Mouse (Mus musculus): ENCODE data around the gene Wdr27. TPM values are rescaled to one million over a fixed set of nuclear protein-coding genes. Genes with fewer than 3 reads are reported as not detected.
"Not testable (repeated sequence)": the region's sequence is repeated elsewhere in the genome, so short reads cannot be mapped to it uniquely, and the experiment has no call there.

The Wdr27 gene
- polyA plus RNA-seq, 1 experiment from 2014 or later, result 6.4 TPM

GRCm38 (mm10) chr17:14960520-14960919, 17.6 kb upstream of the Wdr27 start:
- ATAC-seq (ENCODE audit: low FRiP score, low TSS enrichment), result peak; percentile 36
- H3K9ac ChIP-seq (replicated peaks; ENCODE audit: low read length), result peak overlapping the region; percentile 83

GRCm38 (mm10) chr17:14959979-14960378, 17.0 kb upstream of the Wdr27 start:
- peak overlapping the region; percentile 52 for H3K4me2 ChIP-seq (replicated peaks; ENCODE audit: low read depth, low read length)
- H3K9me3 ChIP-seq (ENCODE audit: low read length), result no peaks in the 10 kb centered on the region
- H3K36me3 ChIP-seq (ENCODE audit: insufficient read depth, low read length), result peaks cover 3% of the 10 kb centered on the region; the same call in 1 of the 2 replicates
- no peak overlapping the region for H3K27ac ChIP-seq (ENCODE audit: low read length)
- WGBS, result 19% methylated on average over 3 of the region's 3 CpGs
- peaks cover 9% of the 10 kb centered on the region for H3K4me1 ChIP-seq (ENCODE audit: insufficient read depth, low read length)
- peak overlapping the region; percentile 39 for H3K4me3 ChIP-seq (ENCODE audit: low read length)
- H3K27me3 ChIP-seq (ENCODE audit: insufficient read depth, low read length), result no peaks in the 10 kb centered on the region
- H3K9ac ChIP-seq (replicated peaks; ENCODE audit: low read length), result peak overlapping the region; percentile 63
- no peak for ATAC-seq (ENCODE audit: low FRiP score, low TSS enrichment)

More at GRCm38 (mm10) chr17:14960520-14960919, 17.6 kb upstream of the Wdr27 start:
- H3K9me3 ChIP-seq (ENCODE audit: low read length), result no peaks in the 10 kb centered on the region
- H3K36me3 ChIP-seq (ENCODE audit: insufficient read depth, low read length), result peaks cover 3% of the 10 kb centered on the region; the same call in 1 of the 2 replicates
- no peaks in the 10 kb centered on the region for H3K27me3 ChIP-seq (ENCODE audit: insufficient read depth, low read length)
- peak overlapping the region; percentile 77 for H3K4me3 ChIP-seq (ENCODE audit: low read length)
- 0% methylated on average over 19 of the region's 23 CpGs for WGBS
- no peak overlapping the region for H3K27ac ChIP-seq (ENCODE audit: low read length)
- H3K4me2 ChIP-seq (replicated peaks; ENCODE audit: low read depth, low read length), result peak overlapping the region; percentile 92
- H3K4me1 ChIP-seq (ENCODE audit: insufficient read depth, low read length), result peaks cover 9% of the 10 kb centered on the region

- Histone ChIP-seq H3K9me3 (ENCODE audit: low read length) (no peaks in the 10 kb centered on the region), H3K36me3 (ENCODE audit: insufficient read depth, low read length) (peaks cover 9% of the 10 kb centered on the region), H3K4me2 (replicated peaks; ENCODE audit: low read depth, low read length) (no peak overlapping the region), H3K9ac (replicated peaks; ENCODE audit: low read length) (no peak overlapping the region), H3K27me3 (ENCODE audit: insufficient read depth, low read length) (no peaks in the 10 kb centered on the region), H3K4me3 (ENCODE audit: low read length) (no peak overlapping the region), H3K27ac (ENCODE audit: low read length) (no peak overlapping the region), H3K4me1 (ENCODE audit: insufficient read depth, low read length) (peaks cover 9% of the 10 kb centered on the region)
- WGBS, result 90% methylated on average over 5 of the region's 5 CpGs
- ATAC-seq (ENCODE audit: low FRiP score, low TSS enrichment), result no peak
Measured at GRCm38 (mm10) chr17:14958686-14959327, 15.8 kb upstream of the Wdr27 start.

- Histone ChIP-seq H3K27me3 (ENCODE audit: insufficient read depth, low read length) (no peaks in the 10 kb centered on the region), H3K36me3 (ENCODE audit: insufficient read depth, low read length) (peaks cover 30% of the 10 kb centered on the region), H3K9me3 (ENCODE audit: low read length) (no peaks in the 10 kb centered on the region), H3K4me1 (ENCODE audit: insufficient read depth, low read length) (no peaks in the 10 kb centered on the region), H3K9ac (replicated peaks; ENCODE audit: low read length) (no peak overlapping the region), H3K4me3 (ENCODE audit: low read length) (no peak overlapping the region), H3K4me2 (replicated peaks; ENCODE audit: low read depth, low read length) (no peak overlapping the region), H3K27ac (ENCODE audit: low read length) (no peak overlapping the region)
- WGBS, result 84% methylated on average over 8 of the region's 8 CpGs
- ATAC-seq (ENCODE audit: low FRiP score, low TSS enrichment), result no peak
Measured at GRCm38 (mm10) chr17:14953452-14953851, 10.5 kb upstream of the Wdr27 start.

GRCm38 (mm10) chr17:14949161-14949827, 6.3 kb upstream of the Wdr27 start:
- WGBS, result 89% methylated on average over 7 of the region's 7 CpGs
- peaks cover 40% of the 10 kb centered on the region for H3K36me3 ChIP-seq (ENCODE audit: insufficient read depth, low read length)
- no peak for ATAC-seq (ENCODE audit: low FRiP score, low TSS enrichment)

GRCm38 (mm10) chr17:14944551-14944950, 1.6 kb upstream of the Wdr27 start:
- ATAC-seq (ENCODE audit: low FRiP score, low TSS enrichment), result no peak
- no peaks in the 10 kb centered on the region for H3K9me3 ChIP-seq (ENCODE audit: low read length)
- no peak overlapping the region for H3K4me2 ChIP-seq (replicated peaks; ENCODE audit: low read depth, low read length)
- WGBS, result 92% methylated on average over 1 of the region's 1 CpGs
- no peaks in the 10 kb centered on the region for H3K27me3 ChIP-seq (ENCODE audit: insufficient read depth, low read length)
- no peak overlapping the region for H3K4me3 ChIP-seq (ENCODE audit: low read length)
- peaks cover 11% of the 10 kb centered on the region; the same call in 1 of the 2 replicates for H3K36me3 ChIP-seq (ENCODE audit: insufficient read depth, low read length)
- no peak overlapping the region for H3K27ac ChIP-seq (ENCODE audit: low read length)
- H3K4me1 ChIP-seq (ENCODE audit: insufficient read depth, low read length), result peaks cover 13% of the 10 kb centered on the region
- no peak overlapping the region for H3K9ac ChIP-seq (replicated peaks; ENCODE audit: low read length)

More at GRCm38 (mm10) chr17:14949161-14949827, 6.3 kb upstream of the Wdr27 start:
- Histone ChIP-seq H3K4me3 (ENCODE audit: low read length) (no peak overlapping the region), H3K27ac (ENCODE audit: low read length) (no peak overlapping the region), H3K9me3 (ENCODE audit: low read length) (no peaks in the 10 kb centered on the region), H3K9ac (replicated peaks; ENCODE audit: low read length) (no peak overlapping the region), H3K4me2 (replicated peaks; ENCODE audit: low read depth, low read length) (no peak overlapping the region), H3K27me3 (ENCODE audit: insufficient read depth, low read length) (no peaks in the 10 kb centered on the region), H3K4me1 (ENCODE audit: insufficient read depth, low read length) (peaks cover 10% of the 10 kb centered on the region)

- peaks cover 11% of the 10 kb centered on the region; the same call in 1 of the 2 replicates for H3K36me3 ChIP-seq (ENCODE audit: insufficient read depth, low read length)
- H3K4me2 ChIP-seq (replicated peaks; ENCODE audit: low read depth, low read length), result peak overlapping the region; percentile 87
- no peaks in the 10 kb centered on the region for H3K9me3 ChIP-seq (ENCODE audit: low read length)
- H3K4me1 ChIP-seq (ENCODE audit: insufficient read depth, low read length), result peaks cover 13% of the 10 kb centered on the region
- H3K27ac ChIP-seq (ENCODE audit: low read length), result peak overlapping the region; percentile 76
- H3K9ac ChIP-seq (replicated peaks; ENCODE audit: low read length), result peak overlapping the region; percentile 84
- H3K27me3 ChIP-seq (ENCODE audit: insufficient read depth, low read length), result no peaks in the 10 kb centered on the region
- peak overlapping the region; percentile 87 for H3K4me3 ChIP-seq (ENCODE audit: low read length)
- 13% methylated on average over 16 of the region's 16 CpGs for WGBS
- ATAC-seq (ENCODE audit: low FRiP score, low TSS enrichment), result no peak
Measured at GRCm38 (mm10) chr17:14943729-14944059, 736 bp upstream of the Wdr27 start.

GRCm38 (mm10) chr17:14942181-14942580, 777 bp downstream of the Wdr27 start:
- not testable (repeated sequence) for ATAC-seq (ENCODE audit: low FRiP score, low TSS enrichment)

GRCm38 (mm10) chr17:14935841-14936605, 6.9 kb downstream of the Wdr27 start:
- no peaks in the 10 kb centered on the region for H3K36me3 ChIP-seq (ENCODE audit: insufficient read depth, low read length)
- H3K27me3 ChIP-seq (ENCODE audit: insufficient read depth, low read length), result no peaks in the 10 kb centered on the region
- H3K4me2 ChIP-seq (replicated peaks; ENCODE audit: low read depth, low read length), result no peak overlapping the region
- no peak overlapping the region for H3K9ac ChIP-seq (replicated peaks; ENCODE audit: low read length)
- H3K27ac ChIP-seq (ENCODE audit: low read length), result no peak overlapping the region
- H3K9me3 ChIP-seq (ENCODE audit: low read length), result no peaks in the 10 kb centered on the region
- no peak overlapping the region for H3K4me3 ChIP-seq (ENCODE audit: low read length)
- no peaks in the 10 kb centered on the region for H3K4me1 ChIP-seq (ENCODE audit: insufficient read depth, low read length)
- no peak for ATAC-seq (ENCODE audit: low FRiP score, low TSS enrichment)
- WGBS, result 59% methylated on average over 5 of the region's 5 CpGs

More at GRCm38 (mm10) chr17:14942181-14942580, 777 bp downstream of the Wdr27 start:
- H3K4me1 ChIP-seq (ENCODE audit: insufficient read depth, low read length), result peaks cover 13% of the 10 kb centered on the region
- peak overlapping the region; percentile 87 for H3K4me3 ChIP-seq (ENCODE audit: low read length)
- H3K9me3 ChIP-seq (ENCODE audit: low read length); H3K27me3 ChIP-seq (ENCODE audit: insufficient read depth, low read length); H3K27ac ChIP-seq (ENCODE audit: low read length): not testable (repeated sequence)
- peaks cover 11% of the 10 kb centered on the region; the same call in 1 of the 2 replicates for H3K36me3 ChIP-seq (ENCODE audit: insufficient read depth, low read length)
- H3K4me2 ChIP-seq (replicated peaks; ENCODE audit: low read depth, low read length), result peak overlapping the region; percentile 87
- WGBS, result 68% methylated on average over 6 of the region's 6 CpGs
- H3K9ac ChIP-seq (replicated peaks; ENCODE audit: low read length), result peak overlapping the region; percentile 85

Data from kidney, embryonic 16.5 days (tissue).